ENCODE assay signal across 10 mouse cellular contexts in the genomic region with DNA sequence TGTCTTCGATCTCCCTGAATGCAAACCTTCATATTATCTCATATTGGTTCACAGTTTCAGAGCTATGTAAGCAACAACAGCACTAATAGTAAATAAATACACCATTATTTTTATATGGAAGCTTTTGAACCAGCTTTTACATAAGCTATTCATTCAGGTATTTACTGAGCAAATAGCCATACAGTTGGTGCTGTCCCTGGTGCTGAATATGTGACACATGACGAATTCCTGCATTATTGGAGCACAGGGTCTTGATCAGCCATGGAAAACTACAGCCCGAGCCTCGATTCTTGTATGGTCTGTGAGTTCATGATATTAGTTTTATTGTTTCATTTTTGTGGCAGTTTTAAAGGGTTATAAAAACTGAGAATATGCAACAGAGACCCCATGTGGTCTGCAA.
DNase-seq lines count a peak whose midpoint lies in the region; ATAC-seq lines count a peak whose summit lies in the region.
"Had no signal": no experiment of that assay in that cellular context is flagged by ENCODE, and none has a peak within 500 bp of the region (broad histone marks: within the 10 kb centered on the region; RNA-seq: fewer than 3 reads in every experiment).

No protein-coding gene starts in this region.

- no peak overlapping the region for H3K9ac ChIP-seq in intestine, embryonic 14.5 days (ENCODE audit: low read length)
- no peak overlapping the region for H3K9ac ChIP-seq in intestine, embryonic 16.5 days (ENCODE audit: low read depth, low read length)
- H3K9ac ChIP-seq: neural tube, embryonic 12.5 days had no signal

- no peak overlapping the region for H3K27ac ChIP-seq in intestine, embryonic 14.5 days (ENCODE audit: low read depth)
- H3K27ac ChIP-seq in intestine, embryonic 16.5 days (ENCODE audit: low read length): no peak overlapping the region
- H3K27ac ChIP-seq in limb, embryonic 10.5 days: no peak overlapping the region
- H3K27ac ChIP-seq: neural tube, embryonic 12.5 days had no signal

- peak; percentile 75 for DNase-seq in intestine, embryonic 14.5 days (ENCODE audit: low spot score)
- DNase-seq in ES-CJ7 (ENCODE audit: low read depth, low spot score): peak; percentile 57
- DNase-seq in adrenal gland, postnatal 14 days: peak; percentile 44
- DNase-seq in limb, embryonic 10.5 days (ENCODE audit: low spot score): peak; percentile 71
- DNase-seq in left cerebral cortex, adult 9 months (ENCODE audit: low spot score in 2 of 2): no peak

- H3K4me3 ChIP-seq in intestine, embryonic 14.5 days (ENCODE audit: low read depth, low read length): no peak overlapping the region
- no peak overlapping the region for H3K4me3 ChIP-seq in intestine, embryonic 16.5 days (ENCODE audit: low read length)
- no peak overlapping the region for H3K4me3 ChIP-seq in limb, embryonic 10.5 days
- H3K4me3 ChIP-seq: erythroblast, embryonic 14.5 days; neural tube, embryonic 12.5 days had no signal

- H3K4me1 ChIP-seq in intestine, embryonic 14.5 days (replicated peaks; ENCODE audit: control insufficient read depth, insufficient read depth, low read length): no peaks in the 10 kb centered on the region
- H3K4me1 ChIP-seq in intestine, embryonic 16.5 days (ENCODE audit: control insufficient read depth, insufficient read depth, low read length): no peaks in the 10 kb centered on the region
- H3K4me1 ChIP-seq in limb, embryonic 10.5 days: no peaks in the 10 kb centered on the region
- H3K4me1 ChIP-seq: neural tube, embryonic 12.5 days had no signal

- H3K9me3 ChIP-seq in intestine, embryonic 14.5 days (ENCODE audit: control insufficient read depth, low read length): no peaks in the 10 kb centered on the region
- no peaks in the 10 kb centered on the region for H3K9me3 ChIP-seq in intestine, embryonic 16.5 days (ENCODE audit: control insufficient read depth, low read length)
- H3K9me3 ChIP-seq in limb, embryonic 10.5 days (replicated peaks): no peaks in the 10 kb centered on the region
- H3K9me3 ChIP-seq: neural tube, embryonic 12.5 days had no signal

- no peak overlapping the region for H3K4me2 ChIP-seq in intestine, embryonic 14.5 days (ENCODE audit: low read length)
- H3K4me2 ChIP-seq in intestine, embryonic 16.5 days (ENCODE audit: low read depth, low read length): no peak overlapping the region
- H3K4me2 ChIP-seq: neural tube, embryonic 12.5 days had no signal

- ATAC-seq in intestine, embryonic 14.5 days (replicated peaks; ENCODE audit: low FRiP score, low TSS enrichment, low read depth): no peak
- no peak for ATAC-seq in intestine, embryonic 16.5 days
- no peak for ATAC-seq in monocyte, adult 5-6 weeks (replicated peaks; ENCODE audit: insufficient number of reproducible peaks, low FRiP score, low TSS enrichment, poor library complexity, severe bottlenecking)
- no peak for ATAC-seq in activated CD4-positive, CD25-positive, alpha-beta regulatory T cell, adult 4 months

- no peaks in the 10 kb centered on the region for H3K27me3 ChIP-seq in intestine, embryonic 14.5 days (replicated peaks; ENCODE audit: control insufficient read depth, insufficient read depth, low read length)
- H3K27me3 ChIP-seq in intestine, embryonic 16.5 days (replicated peaks; ENCODE audit: control insufficient read depth, insufficient read depth, low read length): no peaks in the 10 kb centered on the region
- H3K27me3 ChIP-seq in limb, embryonic 10.5 days (ENCODE audit: low read depth, poor library complexity, severe bottlenecking): no peaks in the 10 kb centered on the region
- H3K27me3 ChIP-seq: neural tube, embryonic 12.5 days had no signal

- 57% methylated on average over 4 of the region's 4 CpGs for WGBS in intestine, embryonic 14.5 days
- 51% methylated on average over 4 of the region's 4 CpGs for WGBS in intestine, embryonic 16.5 days
- 65% methylated on average over 4 of the region's 4 CpGs for WGBS in limb, embryonic 10.5 days

- H3K36me3 ChIP-seq in intestine, embryonic 14.5 days (ENCODE audit: control insufficient read depth, insufficient read depth, low read length): no peaks in the 10 kb centered on the region
- no peaks in the 10 kb centered on the region for H3K36me3 ChIP-seq in intestine, embryonic 16.5 days (ENCODE audit: control insufficient read depth, insufficient read depth, low read length)
- no peaks in the 10 kb centered on the region for H3K36me3 ChIP-seq in limb, embryonic 10.5 days
- H3K36me3 ChIP-seq: neural tube, embryonic 12.5 days had no signal

Comparison
In these comparisons a context has a peak if more than half of its experiments do, and no peak if none do; other contexts are left out.
1. DNase-seq: peak in intestine, embryonic 14.5 days (single experiment), ES-CJ7 (single experiment), adrenal gland, postnatal 14 days (single experiment) and limb, embryonic 10.5 days (single experiment); none in left cerebral cortex, adult 9 months (0 of 2).